Mouse (Mus musculus) cerebellum, adult 2 months (tissue): ENCODE measurements around the gene Slc37a4.

Source experiments
- CTCF ChIP-seq: fragments of 200-500 bp; IDR thresholded peaks from 2 replicates; pipeline ENCODE4 v1.5.1; 2011; ENCODE audit warnings: low read depth, mild to moderate bottlenecking, control low read depth, low read length, moderate library complexity, borderline replicate concordance; ENCODE audit not compliant: insufficient read depth
- POLR2A ChIP-seq: fragments of 200-500 bp; IDR thresholded peaks from 2 replicates; pipeline ENCODE4 v1.6.1; 2011; ENCODE audit warnings: low read length, control low read depth, borderline replicate concordance; ENCODE audit not compliant: insufficient read depth

GRCm38 (mm10) chr9:44348546-44348945 is 48.1 kb upstream of the Slc37a4 start:
- no peak for TF ChIP-seq CTCF
- no peak for TF ChIP-seq POLR2A
